Mouse (Mus musculus) spleen, adult 2 months (tissue): ENCODE results near the gene Crot. TPM values are rescaled to one million over a fixed set of nuclear protein-coding genes. Genes with fewer than 3 reads are reported as not detected.

Experiments
- DNase-seq, 2 experiments: peaks; one replicate each; pipeline versions ENCODE4 v3.0.0 to v3.0.0-alpha.2; 2012 to 2021; ENCODE audit warnings: low spot score in 2 of 2, low read depth in 1 of 2
- H3K27ac ChIP-seq: fragments of 200-500 bp; 2 replicates; pipeline ENCODE4 v1.5.1; 2012; ENCODE audit warnings: low read length, inconsistent platforms; ENCODE audit not compliant: insufficient read depth
- H3K27me3 ChIP-seq: fragments of 200-500 bp; 2 replicates; pipeline ENCODE4 v1.6.1; 2012; ENCODE audit warnings: mild to moderate bottlenecking, moderate library complexity, low read length, inconsistent platforms; ENCODE audit not compliant: control insufficient read depth, insufficient read depth
- H3K36me3 ChIP-seq: fragments of 200-500 bp; 2 replicates; pipeline ENCODE4 v1.6.1; 2012; ENCODE audit warnings: mild to moderate bottlenecking, low read length, inconsistent platforms; ENCODE audit not compliant: control insufficient read depth, insufficient read depth
- H3K4me1 ChIP-seq: fragments of 200-500 bp; 2 replicates; pipeline ENCODE4 v1.6.1; 2011; ENCODE audit warnings: inconsistent platforms; ENCODE audit not compliant: control insufficient read depth, insufficient read depth, insufficient read length
- H3K4me3 ChIP-seq: fragments of 200-500 bp; 2 replicates; pipeline ENCODE4 v1.5.1; 2011; ENCODE audit warnings: mild to moderate bottlenecking, inconsistent platforms; ENCODE audit not compliant: insufficient read depth, insufficient read length; ENCODE audit errors: extremely low read depth
- CTCF ChIP-seq: fragments of 200-500 bp; IDR thresholded peaks from 2 replicates; pipeline ENCODE4 v1.5.1; 2011; ENCODE audit warnings: mild to moderate bottlenecking, inconsistent platforms; ENCODE audit not compliant: insufficient read depth, insufficient read length, insufficient replicate concordance; ENCODE audit errors: extremely low read depth
- POLR2A ChIP-seq: fragments of 200-500 bp; IDR thresholded peaks from 2 replicates; pipeline ENCODE4 v1.6.1; 2011; ENCODE audit warnings: low read depth, low read length, inconsistent platforms
- WGBS: fragments of 180-500 bp; shearing (Covaris S2); methylation state at CpG from one replicate; pipeline ENCODE4 v1.1.7; 2018; 5-methylcytosine and 5-hydroxymethylcytosine counted together
- polyA plus RNA-seq: library from polyadenylated mRNA; depleted of rRNA; stranded (reverse); fragments of >200 nt; gene quantifications from 2 replicates; pipeline ENCODE4 v1.2.3, GENCODE M21; 2012

Crot gene
- polyA plus RNA-seq, 1 experiment, result 3.5 TPM

DNA sequence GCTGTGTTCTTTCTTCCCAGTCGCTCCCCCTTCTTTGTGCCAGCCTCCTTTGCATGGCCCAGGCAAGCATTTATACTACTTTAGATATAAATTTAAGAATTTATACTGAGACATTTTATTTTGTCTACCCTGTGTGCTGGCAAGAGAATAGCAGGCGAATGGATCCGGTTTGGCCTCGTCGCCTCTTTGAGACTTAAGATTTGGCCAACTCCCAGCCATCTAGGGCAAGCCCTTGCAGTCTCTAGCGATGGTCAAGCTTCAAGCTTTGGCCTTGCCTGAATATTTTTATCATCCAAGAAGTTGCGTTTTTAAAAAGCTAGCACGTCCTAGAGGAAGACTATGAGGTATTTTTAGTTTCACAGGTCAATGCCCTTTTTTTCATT lies 380 bp upstream of the Crot start:
- no peak for TF ChIP-seq CTCF
- no peak for TF ChIP-seq POLR2A
- no peak for DNase-seq
- Histone ChIP-seq H3K27me3 (no peaks in the 10 kb centered on the region), H3K36me3 (peaks cover 3% of the 10 kb centered on the region; the same call in 1 of the 2 replicates), H3K27ac (peak overlapping the region; percentile 85), H3K4me3 (peak overlapping the region; percentile 85), H3K4me1 (peaks cover 4% of the 10 kb centered on the region)
- WGBS, result 12% methylated on average over 8 of the region's 8 CpGs

DNA sequence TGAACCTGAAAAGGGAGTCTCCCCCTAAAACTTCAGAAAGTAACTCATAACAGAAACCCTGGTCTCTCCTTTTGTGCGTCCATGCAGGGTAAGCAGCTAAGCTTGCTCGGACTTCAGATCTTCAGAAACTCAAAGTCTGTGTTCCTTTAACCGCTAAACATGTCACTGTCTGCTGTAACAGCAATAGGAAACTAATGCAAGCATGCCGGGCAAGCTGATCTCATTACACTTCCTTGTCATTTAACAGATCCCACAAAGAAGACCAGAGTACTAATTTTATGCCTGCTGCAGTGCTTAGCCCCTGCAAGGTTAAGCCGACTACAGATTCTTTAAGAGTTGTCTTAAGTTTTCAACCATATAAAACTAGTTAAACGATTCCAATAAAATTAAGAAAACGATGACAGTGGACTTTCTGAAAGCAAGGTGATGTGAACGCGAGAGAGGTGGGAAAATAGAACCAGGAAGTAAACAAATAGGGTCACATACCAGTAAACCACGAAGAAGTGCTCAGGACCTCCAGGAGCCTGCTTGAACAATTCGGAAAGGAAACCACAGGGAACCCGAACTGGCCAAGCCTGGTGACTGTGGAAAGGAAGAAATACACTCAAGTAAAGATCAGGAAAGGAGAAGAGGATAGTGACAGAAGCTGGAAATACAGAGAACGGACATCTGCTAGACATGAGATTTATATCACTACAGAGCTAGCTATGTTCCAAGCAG lies 998 bp downstream of the Crot start:
- DNase-seq, result no peak
- TF ChIP-seq CTCF, result no peak
- no peak for TF ChIP-seq POLR2A
- Histone ChIP-seq H3K36me3 (peaks cover 9% of the 10 kb centered on the region), H3K4me3 (peak overlapping the region; percentile 85), H3K27me3 (no peaks in the 10 kb centered on the region), H3K27ac (peak overlapping the region; percentile 85; the same call in 1 of the 2 replicates), H3K4me1 (peaks cover 4% of the 10 kb centered on the region)
- WGBS, result 2% methylated on average over 13 of the region's 13 CpGs

- no peak for TF ChIP-seq CTCF
- TF ChIP-seq POLR2A, result no peak
- H3K27ac ChIP-seq, result no peak overlapping the region
- no peak overlapping the region for H3K4me3 ChIP-seq
- WGBS, result 95% methylated on average over 16 of the region's 16 CpGs
- H3K36me3 ChIP-seq, result peaks cover 17% of the 10 kb centered on the region
- no peak for DNase-seq
- H3K4me1 ChIP-seq, result peaks cover 4% of the 10 kb centered on the region
- no peaks in the 10 kb centered on the region for H3K27me3 ChIP-seq
These were observed 5.5 kb downstream of the Crot start for GRCm38 (mm10) chr5:8991626-8992025.

- TF ChIP-seq POLR2A (no peak), CTCF (no peak)
These were observed 6.6 kb downstream of the Crot start for GRCm38 (mm10) chr5:8990526-8990925.

GRCm38 (mm10) chr5:8987925-8988324 lies 9.2 kb downstream of the Crot start:
- Histone ChIP-seq H3K4me3 (no peak overlapping the region), H3K27me3 (no peaks in the 10 kb centered on the region), H3K27ac (no peak overlapping the region), H3K36me3 (peaks cover 22% of the 10 kb centered on the region), H3K4me1 (no peaks in the 10 kb centered on the region)
- TF ChIP-seq CTCF (no peak), POLR2A (no peak)
- WGBS, result 88% methylated on average over 5 of the region's 5 CpGs
- no peak for DNase-seq

More at GRCm38 (mm10) chr5:8990526-8990925, 6.6 kb downstream of the Crot start:
- peaks cover 21% of the 10 kb centered on the region for H3K36me3 ChIP-seq
- no peak overlapping the region for H3K27ac ChIP-seq
- no peaks in the 10 kb centered on the region for H3K4me1 ChIP-seq
- WGBS, result 93% methylated on average over 13 of the region's 13 CpGs
- no peak for DNase-seq
- H3K27me3 ChIP-seq, result no peaks in the 10 kb centered on the region
- no peak overlapping the region for H3K4me3 ChIP-seq

DNA sequence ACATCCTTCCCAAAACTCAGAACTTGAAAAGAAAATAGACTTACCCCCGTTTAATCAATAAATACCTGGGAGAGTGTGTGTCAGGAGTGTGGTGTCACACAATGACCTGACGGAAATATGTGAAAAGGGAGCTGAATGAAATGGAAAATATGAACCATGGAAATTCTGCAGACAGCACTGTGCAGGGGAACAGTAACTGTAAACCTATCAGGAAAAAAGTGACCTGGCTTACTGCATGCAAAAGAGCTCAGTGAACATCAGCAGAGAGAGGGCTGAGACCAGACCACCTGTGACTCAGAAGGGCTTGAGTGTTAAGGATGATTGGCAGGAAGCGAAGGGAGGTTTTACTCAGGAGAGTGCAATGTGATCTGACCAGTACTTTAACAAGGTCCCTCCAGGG lies 11.7 kb downstream of the Crot start:
- peaks cover 22% of the 10 kb centered on the region for H3K36me3 ChIP-seq

GRCm38 (mm10) chr5:8974721-8975120 lies 22.4 kb downstream of the Crot start:
- TF ChIP-seq CTCF, result no peak
- no peak for TF ChIP-seq POLR2A
- no peak for DNase-seq
- Histone ChIP-seq H3K4me3 (no peak overlapping the region), H3K36me3 (peaks cover 24% of the 10 kb centered on the region), H3K27me3 (no peaks in the 10 kb centered on the region), H3K4me1 (no peaks in the 10 kb centered on the region), H3K27ac (no peak overlapping the region)

More for the DNA sequence above, 11.7 kb downstream of the Crot start:
- Histone ChIP-seq H3K27me3 (no peaks in the 10 kb centered on the region), H3K27ac (no peak overlapping the region), H3K4me1 (no peaks in the 10 kb centered on the region), H3K4me3 (no peak overlapping the region)
- WGBS, result 95% methylated on average over 3 of the region's 3 CpGs
- DNase-seq, result no peak
- no peak for TF ChIP-seq POLR2A
- no peak for TF ChIP-seq CTCF
